Mouse (Mus musculus) left cerebral cortex, adult 8-10 months (tissue): ENCODE measurements around the gene Actl6b. TPM values are rescaled to one million over a fixed set of nuclear protein-coding genes. Genes with fewer than 3 reads are reported as not detected.
"Not testable (repeated sequence)": the region's sequence is repeated elsewhere in the genome, so short reads cannot be mapped to it uniquely, and the experiment has no call there.

ENCODE experiments used
- DNase-seq, 2 experiments: peaks; one replicate each; pipeline ENCODE4 v3.0.0; 2022; ENCODE audit warnings: low spot score in 2 of 2
- microRNA-seq, 2 experiments: library from miRNA; unstranded; fragments of <30 nt; microRNA quantifications; one replicate each; pipeline ENCODE4 v1.2.0; 2022
- total RNA-seq, 4 experiments: library from RNA; stranded (reverse); gene quantifications; 2 replicates each; pipeline ENCODE4 v1.2.4; 2022

Gene Actl6b
- total RNA-seq, 4 experiments from 2014 or later: 111 to 119 (median 113) TPM

DNA sequence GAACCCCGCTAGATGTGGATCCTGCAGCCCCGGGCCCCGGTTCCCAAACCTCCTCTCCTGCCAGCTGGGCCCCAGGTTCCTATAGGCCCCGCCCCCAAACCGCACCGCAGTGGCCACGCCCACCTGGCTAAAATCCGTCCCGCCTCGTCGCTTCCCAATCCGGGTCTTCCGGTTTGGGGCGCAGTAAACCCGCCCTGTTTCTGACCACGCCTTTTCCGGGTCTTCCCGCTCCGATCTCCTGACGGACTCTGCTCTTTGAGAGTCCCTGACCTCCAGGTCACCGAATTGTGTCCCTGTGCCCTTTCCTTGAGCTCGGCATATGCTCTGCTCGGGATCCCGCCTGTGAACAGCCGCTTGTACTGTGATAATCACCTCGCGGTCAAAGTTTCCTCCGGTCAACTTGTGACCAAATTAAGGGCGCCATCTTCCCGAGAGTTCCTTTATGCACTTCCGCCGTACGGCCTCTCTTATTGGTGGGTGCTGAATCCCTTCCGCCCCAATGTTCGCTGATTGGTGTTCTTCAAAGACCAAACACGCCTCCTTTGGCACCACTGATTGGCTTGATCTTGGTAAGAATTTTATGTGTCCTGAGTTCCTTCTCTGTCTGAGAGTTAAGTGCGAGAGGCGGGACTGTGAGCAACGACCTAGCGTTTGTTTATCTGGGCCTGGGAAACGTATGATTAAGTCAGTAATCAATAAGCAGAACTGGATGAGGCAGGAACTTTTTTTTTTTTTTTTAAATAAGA, 47.5 kb downstream of the Actl6b start, which contains the start of gene Mospd3:
Gene Mospd3 (minus strand): TSS at position 440 of the 746 bp plus-strand sequence.
- peak; percentile 93 to 95 for DNase-seq

DNA sequence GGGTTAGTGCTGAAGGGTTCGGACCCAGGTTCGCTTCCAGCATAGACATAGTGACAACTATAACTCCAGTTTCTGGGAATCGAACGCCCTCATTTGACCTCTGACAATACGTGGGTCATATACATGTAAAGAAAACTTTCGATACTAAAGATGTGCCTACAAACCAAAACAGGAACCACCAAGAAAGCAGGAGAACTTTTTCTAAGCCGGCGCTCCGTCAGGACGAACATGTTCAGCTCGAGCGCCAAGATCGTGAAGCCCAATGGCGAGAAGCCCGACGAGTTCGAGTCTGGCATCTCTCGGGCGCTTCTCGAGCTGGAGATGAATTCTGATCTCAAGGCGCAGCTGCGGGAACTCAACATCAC, 48.0 kb downstream of the Actl6b start:
- DNase-seq: no peak

DNA sequence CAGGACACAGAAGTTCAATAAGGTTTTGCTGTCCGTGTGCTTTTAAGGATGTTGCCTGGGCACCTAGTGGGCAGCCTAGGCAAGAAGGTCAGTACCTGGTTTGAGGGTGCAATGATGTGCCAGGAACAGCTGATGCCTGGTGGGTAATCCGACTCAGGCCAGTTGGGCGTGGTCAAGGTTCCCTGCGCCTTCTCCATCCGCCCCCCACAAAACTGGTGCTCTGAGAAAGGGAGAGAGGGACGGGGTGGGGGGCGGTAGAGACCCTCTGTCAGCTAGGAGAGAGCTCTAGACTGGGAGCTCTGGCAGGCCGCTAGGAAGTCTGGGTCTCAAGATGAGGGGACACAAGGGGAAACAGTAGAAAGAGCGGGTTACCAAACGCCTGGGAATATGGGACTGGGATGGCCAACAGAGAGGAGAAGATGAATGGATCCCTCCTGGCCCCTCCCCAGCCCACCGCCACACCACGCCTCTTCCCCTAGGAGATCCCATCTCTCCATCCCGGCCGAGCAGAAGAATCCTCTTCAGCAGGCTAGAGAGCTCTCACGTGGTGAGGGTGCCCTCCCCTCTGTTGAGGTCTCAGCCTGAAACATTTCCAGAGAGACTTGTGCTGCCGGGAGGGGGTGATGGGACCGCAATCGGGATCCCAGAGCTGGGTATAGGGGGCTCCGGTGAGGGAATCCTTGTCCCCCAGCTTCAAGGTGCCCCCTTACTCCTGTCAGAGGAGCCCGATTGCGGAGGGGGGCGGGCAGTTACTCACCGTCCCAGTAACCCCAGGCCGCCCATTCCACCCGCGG, 54.7 kb downstream of the Actl6b start:
- no peak for DNase-seq

DNA sequence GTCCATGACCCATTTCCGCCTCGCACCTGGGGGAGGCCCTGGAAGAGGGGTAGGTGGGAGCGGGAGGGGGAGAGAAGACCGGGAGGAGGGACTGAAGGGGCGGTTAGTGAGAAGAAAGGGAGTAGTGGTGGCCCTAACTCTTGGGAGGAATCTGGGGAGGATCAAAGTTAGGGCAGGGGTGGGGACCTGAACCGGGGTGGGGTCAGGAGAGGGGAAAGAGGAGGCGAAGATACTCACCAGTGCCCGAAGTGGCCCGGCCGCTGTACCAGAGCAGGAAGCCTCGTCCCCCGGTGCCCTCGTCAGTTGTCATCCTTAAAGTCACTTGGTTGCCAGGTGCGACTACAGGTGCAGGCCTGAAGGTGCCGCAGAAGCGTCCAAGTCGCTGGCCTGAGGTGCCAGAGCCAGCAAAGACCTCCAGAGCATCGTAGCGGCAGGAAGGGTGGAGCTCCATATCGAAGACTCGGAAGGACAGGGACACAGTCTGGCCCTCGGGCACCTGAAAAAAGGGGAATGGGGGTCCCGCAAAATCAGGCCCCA, 55.4 kb downstream of the Actl6b start:
- DNase-seq: no peak

DNA sequence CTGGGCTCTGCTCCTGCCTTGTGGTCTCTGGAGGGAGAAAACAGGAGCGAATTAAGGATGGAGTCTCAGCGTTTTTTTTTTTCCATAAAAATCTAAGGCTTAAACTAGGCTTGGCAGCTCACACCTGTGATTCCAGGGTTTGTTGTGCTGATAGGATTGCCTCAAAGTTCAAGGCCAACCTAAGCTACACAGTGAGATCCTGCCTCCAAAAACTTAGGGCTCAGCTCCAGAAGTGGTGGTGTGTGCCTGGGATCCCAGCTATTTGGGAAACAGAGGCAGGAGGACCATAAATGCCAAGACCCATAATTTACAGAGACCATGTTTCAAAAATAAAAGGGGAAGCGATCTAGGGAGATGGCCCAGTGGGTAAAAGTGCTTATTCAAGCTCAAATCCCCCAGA, 56.0 kb downstream of the Actl6b start:
- DNase-seq: no peak

DNA sequence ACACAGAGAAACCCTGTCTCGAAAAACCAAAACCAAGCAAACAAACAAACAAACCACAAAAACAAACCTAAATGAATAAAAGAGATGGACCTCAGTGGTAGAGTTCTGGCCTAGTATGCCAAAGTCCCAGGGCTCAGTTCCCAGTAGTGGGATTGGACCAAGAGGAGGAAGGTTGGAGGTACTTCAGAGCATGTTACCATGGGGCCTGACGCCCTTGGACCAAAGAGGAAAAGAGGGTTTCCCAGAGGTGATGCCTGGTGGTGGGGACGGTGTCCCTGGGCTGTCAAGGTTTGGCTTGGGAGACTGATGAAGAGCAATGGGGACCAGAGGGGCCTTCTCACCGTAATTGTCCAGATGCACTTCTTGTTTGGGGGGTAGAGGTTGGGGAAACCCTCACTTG, 56.7 kb downstream of the Actl6b start:
- DNase-seq: no peak

DNA sequence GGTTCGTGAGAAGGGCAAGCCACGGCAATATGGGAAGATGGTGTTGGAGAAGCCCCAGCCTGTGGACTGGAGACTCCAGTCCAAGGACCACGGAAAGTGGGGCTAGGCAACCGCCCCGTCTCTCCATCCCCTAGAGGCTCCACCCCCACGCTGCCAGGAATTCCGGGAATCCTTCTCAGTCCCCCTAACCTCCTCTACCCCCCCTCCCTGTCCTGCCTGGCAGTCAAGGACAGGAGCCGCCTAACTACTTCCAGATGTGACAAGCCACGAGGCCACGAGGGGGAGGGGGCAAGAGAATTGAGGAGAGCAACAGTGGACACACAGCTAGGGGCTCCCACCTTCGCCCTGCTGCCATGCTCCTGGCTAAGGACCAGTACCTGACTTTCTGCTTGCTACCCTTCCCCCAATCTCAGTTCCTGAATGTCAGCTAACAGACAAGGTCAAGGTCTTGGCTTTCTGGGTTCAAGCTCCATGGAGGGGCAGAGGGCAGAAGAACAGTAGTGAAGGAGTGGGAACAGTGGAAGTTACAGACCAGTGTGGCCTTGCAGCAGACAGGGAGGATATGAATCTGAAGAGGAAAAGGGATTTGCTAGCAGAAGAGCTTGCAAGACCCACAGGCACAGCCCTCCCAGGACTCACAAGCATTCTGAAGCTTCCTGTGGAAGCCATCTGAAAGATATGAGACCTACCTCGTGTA, 57.4 kb downstream of the Actl6b start:
- no peak for DNase-seq

DNA sequence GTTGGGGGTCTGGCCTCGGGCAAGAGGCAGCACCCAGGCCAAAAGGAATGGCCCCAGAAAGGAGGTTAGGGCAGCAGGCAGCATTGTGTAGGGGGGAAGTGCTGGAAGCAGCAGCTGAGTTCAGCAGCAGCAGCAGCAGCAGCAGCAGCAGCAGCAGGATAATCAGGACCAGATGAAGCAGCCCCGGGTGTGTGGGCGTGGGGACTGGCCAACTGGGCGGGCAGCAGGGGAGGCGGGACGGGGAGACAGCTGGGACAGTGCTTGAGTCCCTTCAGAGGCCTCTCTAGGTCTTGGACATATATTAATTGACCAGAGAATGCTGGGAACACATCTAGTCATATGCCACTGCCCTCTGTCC, 57.9 kb downstream of the Actl6b start:
- no peak for DNase-seq

DNA sequence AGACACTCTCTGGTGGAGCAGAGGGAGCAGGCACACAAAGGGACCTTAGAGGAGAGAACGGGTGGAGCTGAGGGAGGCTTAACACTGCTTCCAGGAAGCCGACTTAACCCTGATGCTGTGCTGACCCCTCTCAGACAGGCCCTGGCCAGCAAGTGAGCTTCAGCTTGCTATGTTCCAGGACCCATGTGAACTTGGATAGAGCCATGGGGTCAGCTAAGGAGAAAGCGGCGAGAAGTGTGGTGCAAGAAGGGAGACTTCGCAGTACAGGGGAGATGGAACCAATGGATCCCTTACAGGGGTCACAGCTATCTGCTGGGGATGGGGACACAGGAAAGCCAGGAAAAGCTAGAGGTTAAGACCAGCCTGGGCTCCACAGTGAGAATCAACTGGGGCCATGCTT, 59.8 kb downstream of the Actl6b start:
- DNase-seq: no peak

DNA sequence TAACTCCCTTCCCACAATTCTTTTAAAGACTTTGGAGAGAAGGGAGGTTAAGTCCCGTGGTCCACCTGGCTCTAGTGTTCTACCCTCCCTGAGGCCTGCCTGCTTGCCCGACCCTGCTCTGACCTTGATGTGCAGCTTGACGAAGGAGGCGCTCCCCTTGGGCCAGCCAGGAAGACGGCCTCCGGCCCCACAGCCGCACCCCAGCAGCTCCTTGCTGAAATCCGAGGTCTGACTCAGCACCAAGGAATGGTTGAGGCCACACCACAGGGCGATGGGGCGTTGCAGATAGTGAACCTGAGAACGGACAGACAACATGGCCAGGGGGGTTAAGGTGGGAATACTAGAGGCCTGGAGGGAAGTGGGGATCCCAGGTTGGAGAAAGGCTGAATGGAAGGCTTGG, 60.2 kb downstream of the Actl6b start, which contains the start of gene Pcolce:
Gene Pcolce (minus strand): TSS at position 235 of the 400 bp plus-strand sequence.
- no peak for DNase-seq

DNA sequence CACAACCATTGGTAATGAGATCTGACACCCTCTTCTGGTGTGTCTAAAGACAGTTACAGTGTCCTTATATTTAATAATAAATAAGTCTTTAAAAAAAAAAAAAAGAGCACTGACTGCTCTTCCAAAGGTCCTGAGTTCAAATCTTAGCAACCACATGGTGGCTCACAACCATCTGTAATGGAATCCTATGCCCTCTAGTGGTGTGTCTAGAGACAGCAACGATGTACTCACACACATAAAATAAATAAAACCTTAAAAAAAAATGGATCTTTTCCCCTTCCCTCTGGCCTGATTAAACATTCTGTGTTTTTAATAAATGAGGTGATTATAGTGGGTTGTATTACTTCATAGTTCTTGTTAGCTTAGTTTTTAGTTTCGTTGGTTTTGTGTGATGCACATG, 61.6 kb downstream of the Actl6b start:
- DNase-seq: not testable (repeated sequence)

DNA sequence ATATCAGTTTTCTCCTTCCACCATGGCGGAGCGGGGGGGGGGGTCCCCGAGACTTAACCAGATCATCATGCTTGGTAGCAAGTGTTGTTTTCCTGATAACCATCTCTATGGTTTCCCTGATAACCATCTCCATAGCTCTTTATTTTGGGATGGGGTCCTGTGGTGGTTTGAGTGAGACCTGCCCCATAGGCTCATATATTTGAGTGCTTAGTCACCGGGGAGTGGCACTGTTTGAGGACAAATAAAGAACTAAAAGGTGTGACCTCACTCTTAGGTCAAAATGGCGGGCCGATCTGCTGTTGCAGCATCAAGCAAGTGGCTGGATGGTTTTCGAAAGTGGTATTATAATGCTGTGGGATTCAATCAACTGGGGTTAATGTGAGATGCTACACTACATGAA, 62.0 kb downstream of the Actl6b start:
- no peak for DNase-seq

Small RNA genes within 50 kb of the gene (microRNA-seq; reads per million reads assigned to microRNA genes)
- 1.1 to 2.4 reads per million in 2 experiments for gene Mir6418

Other genes with a start within 250 kb of the Actl6b start
- gene Srrt, start 245.8 kb upstream of the Actl6b start, total RNA-seq: 100 to 1,000 TPM; 164 to 219 (median 188) TPM
- gene Trip6, start 239.1 kb upstream of the Actl6b start, total RNA-seq: 1 to 10 TPM; 3.9 to 7.6 (median 5.1) TPM
- 10 to 100 TPM; 24.4 to 28.0 (median 26.5) TPM for gene Slc12a9, start 219.9 kb upstream of the Actl6b start, total RNA-seq
- gene Ephb4, start 203.4 kb upstream of the Actl6b start, total RNA-seq: 1 to 10 TPM; 4.4 to 7.2 (median 5.2) TPM
- gene Zan, start 76.5 kb upstream of the Actl6b start, total RNA-seq: under 1 TPM; 0.20 to 0.53 (median 0.29) TPM
- 10 to 100 TPM; 32.3 to 34.8 (median 32.8) TPM for gene Pop7, start 51.0 kb upstream of the Actl6b start, total RNA-seq
- 10 to 100 TPM; 62.1 to 65.2 (median 63.5) TPM for gene Gigyf1, start 35.0 kb upstream of the Actl6b start, total RNA-seq
- gene Epo, start 20.3 kb upstream of the Actl6b start, total RNA-seq: not detected
- gene Gnb2, start 20.0 kb upstream of the Actl6b start, total RNA-seq: 100 to 1,000 TPM; 654 to 672 (median 660) TPM
- gene Tfr2, start 16.3 kb downstream of the Actl6b start, total RNA-seq: 10 to 100 TPM; 10.7 to 16.2 (median 12.7) TPM
- gene Mospd3, start 47.5 kb downstream of the Actl6b start, total RNA-seq: 10 to 100 TPM; 18.6 to 29.9 (median 21.4) TPM
- 10 to 100 TPM; 12.8 to 14.6 (median 13.8) TPM for gene Pcolce, start 60.3 kb downstream of the Actl6b start, total RNA-seq
- under 1 TPM; 0.16 to 0.28 (median 0.20) TPM for gene Fbxo24, start 75.5 kb downstream of the Actl6b start, total RNA-seq
- gene Lrch4, start 75.6 kb downstream of the Actl6b start, total RNA-seq: 10 to 100 TPM in 3 of 4 experiments, 1 to 10 TPM in 1; 9.5 to 18.0 (median 16.0) TPM
- 10 to 100 TPM in 1 of 4 experiments, 1 to 10 TPM in 3; 5.6 to 11.5 (median 8.8) TPM for gene Gm20605, start 75.7 kb downstream of the Actl6b start, total RNA-seq
- gene Sap25, start 87.8 kb downstream of the Actl6b start, total RNA-seq: 1 to 10 TPM in 3 of 4 experiments, under 1 TPM in 1; 0.91 to 5.9 (median 3.5) TPM
- under 1 TPM in 2 of 4 experiments, not detected in 2; 0.18 to 0.26 TPM for gene Irs3, start 92.2 kb downstream of the Actl6b start, total RNA-seq
- 10 to 100 TPM; 50.0 to 54.8 (median 51.4) TPM for gene Agfg2, start 131.2 kb downstream of the Actl6b start, total RNA-seq
- 10 to 100 TPM; 76.3 to 78.9 (median 77.7) TPM for gene Nyap1, start 188.1 kb downstream of the Actl6b start, total RNA-seq
- 100 to 1,000 TPM; 149 to 216 (median 162) TPM for gene Tsc22d4, start 192.2 kb downstream of the Actl6b start, total RNA-seq
- 10 to 100 TPM; 14.5 to 20.2 (median 15.9) TPM for gene Ppp1r35, start 225.3 kb downstream of the Actl6b start, total RNA-seq
- gene Mepce, start 234.1 kb downstream of the Actl6b start, total RNA-seq: 10 to 100 TPM; 42.8 to 57.8 (median 45.5) TPM
- 1 to 10 TPM; 5.9 to 8.7 (median 7.8) TPM for gene Zcwpw1, start 234.3 kb downstream of the Actl6b start, total RNA-seq